10 mouse cellular contexts compared by ENCODE assay signal in genomic region chr3:21633600-21634221, GRCm38 (mm10).
A peak's percentile ranks its signal among the peaks of the same experiment; 100 is the strongest.
DNase-seq lines count a peak whose midpoint lies in the region; ATAC-seq lines count a peak whose summit lies in the region.
"Had no signal": no experiment of that assay in that cellular context is flagged by ENCODE, and none has a peak within 500 bp of the region (broad histone marks: within the 10 kb centered on the region; RNA-seq: fewer than 3 reads in every experiment).

No protein-coding gene starts in this region.

- peak; percentile 28 to 34 for DNase-seq in heart, adult 18-20 months
- peak; percentile 24 for DNase-seq in A20 (ENCODE audit: low read depth, low spot score)
- peak; percentile 34 to 37 for DNase-seq in frontal cortex, postnatal 10 days (ENCODE audit: low spot score in 2 of 2)
- DNase-seq in lung, postnatal 10 days = peak; percentile 36
- DNase-seq in thymus, postnatal 14 days = peak; percentile 27
- DNase-seq in liver, embryonic 11.5 days (ENCODE audit: low spot score) = no peak
- DNase-seq in spleen, postnatal 14 days (ENCODE audit: low spot score in 2 of 2) = no peak

- no peaks in the 10 kb centered on the region for H3K9me3 ChIP-seq in heart, embryonic 12.5 days (replicated peaks)
- H3K9me3 ChIP-seq in liver, embryonic 11.5 days (ENCODE audit: control insufficient read depth, low read length) = no peaks in the 10 kb centered on the region
- H3K9me3 ChIP-seq: limb, embryonic 15.5 days had no signal

- H3K27me3 ChIP-seq in heart, embryonic 12.5 days (replicated peaks) = no peaks in the 10 kb centered on the region
- H3K27me3 ChIP-seq in liver, embryonic 11.5 days (replicated peaks; ENCODE audit: control insufficient read depth, insufficient read depth, low read length) = no peaks in the 10 kb centered on the region
- H3K27me3 ChIP-seq: limb, embryonic 15.5 days had no signal

- peaks cover under 1% of the 10 kb centered on the region for H3K4me1 ChIP-seq in heart, embryonic 12.5 days (replicated peaks)
- H3K4me1 ChIP-seq in liver, embryonic 11.5 days (replicated peaks; ENCODE audit: control insufficient read depth, insufficient read depth, low read length) = no peaks in the 10 kb centered on the region
- H3K4me1 ChIP-seq: limb, embryonic 15.5 days had no signal

- no peaks in the 10 kb centered on the region for H3K36me3 ChIP-seq in heart, embryonic 12.5 days
- H3K36me3 ChIP-seq in liver, embryonic 11.5 days (ENCODE audit: control insufficient read depth, insufficient read depth, low read length) = no peaks in the 10 kb centered on the region
- H3K36me3 ChIP-seq: limb, embryonic 15.5 days had no signal

- H3K9ac ChIP-seq in heart, embryonic 12.5 days = no peak overlapping the region
- H3K9ac ChIP-seq in liver, embryonic 11.5 days (ENCODE audit: low read depth, low read length) = no peak overlapping the region
- H3K9ac ChIP-seq: limb, embryonic 15.5 days had no signal

- H3K4me2 ChIP-seq in heart, embryonic 12.5 days = no peak overlapping the region
- no peak overlapping the region for H3K4me2 ChIP-seq in liver, embryonic 11.5 days
- H3K4me2 ChIP-seq: limb, embryonic 15.5 days had no signal

- H3K27ac ChIP-seq in heart, embryonic 12.5 days (ENCODE audit: poor library complexity, severe bottlenecking) = no peak overlapping the region
- H3K27ac ChIP-seq in liver, embryonic 11.5 days (ENCODE audit: low read depth, low read length) = no peak overlapping the region
- H3K27ac ChIP-seq: limb, embryonic 15.5 days had no signal

- ATAC-seq in heart, embryonic 12.5 days (ENCODE audit: insufficient number of reproducible peaks, low FRiP score) = no peak
- ATAC-seq in liver, embryonic 11.5 days (replicated peaks; ENCODE audit: low FRiP score) = no peak

- WGBS in heart, embryonic 12.5 days = 28% methylated on average over 1 of the region's 1 CpGs
- 56% methylated on average over 1 of the region's 1 CpGs for WGBS in liver, embryonic 11.5 days

- no peak overlapping the region for H3K4me3 ChIP-seq in heart, embryonic 12.5 days
- H3K4me3 ChIP-seq in liver, embryonic 11.5 days (ENCODE audit: low read depth, low read length) = no peak overlapping the region
- H3K4me3 ChIP-seq: erythroblast, embryonic 14.5 days; limb, embryonic 15.5 days had no signal

Comparison
In these comparisons a context has a peak if more than half of its experiments do, and no peak if none do; other contexts are left out.
1. DNase-seq: peak in heart, adult 18-20 months (2 of 2), A20 (single experiment), frontal cortex, postnatal 10 days (2 of 2), lung, postnatal 10 days (single experiment) and thymus, postnatal 14 days (single experiment); none in liver, embryonic 11.5 days (single experiment) and spleen, postnatal 14 days (0 of 2).